Mouse (Mus musculus): ENCODE data around the gene Sncg.
"Not testable (repeated sequence)": the region's sequence is repeated elsewhere in the genome, so short reads cannot be mapped to it uniquely, and the experiment has no call there.

The Sncg gene

DNA sequence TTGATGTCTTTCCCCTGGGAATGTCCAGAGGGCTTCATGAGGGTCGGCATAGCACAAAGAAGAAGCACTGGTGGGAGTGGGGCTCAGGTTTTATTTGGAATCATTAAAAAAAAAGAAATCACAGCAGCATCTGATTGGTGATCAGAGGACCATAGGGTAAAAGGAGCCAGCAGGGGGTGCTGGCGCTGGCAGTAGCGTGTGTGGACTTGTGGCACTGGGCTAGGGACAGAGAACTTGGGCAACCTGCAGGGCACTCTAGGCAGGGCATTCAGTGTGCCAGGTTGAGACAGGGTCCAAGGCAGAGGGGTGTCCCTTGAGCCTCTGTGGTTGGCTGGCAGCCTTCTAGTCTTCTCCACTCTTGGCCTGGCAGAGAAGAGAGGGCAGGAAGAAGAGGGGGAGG, 4.4 kb downstream of the Sncg start:
- no peak for DNase-seq (ENCODE audit: low spot score)

GRCm38 (mm10) chr14:34365147-34365507, 9.5 kb downstream of the Sncg start:
- DNase-seq (ENCODE audit: low spot score), result no peak

DNA sequence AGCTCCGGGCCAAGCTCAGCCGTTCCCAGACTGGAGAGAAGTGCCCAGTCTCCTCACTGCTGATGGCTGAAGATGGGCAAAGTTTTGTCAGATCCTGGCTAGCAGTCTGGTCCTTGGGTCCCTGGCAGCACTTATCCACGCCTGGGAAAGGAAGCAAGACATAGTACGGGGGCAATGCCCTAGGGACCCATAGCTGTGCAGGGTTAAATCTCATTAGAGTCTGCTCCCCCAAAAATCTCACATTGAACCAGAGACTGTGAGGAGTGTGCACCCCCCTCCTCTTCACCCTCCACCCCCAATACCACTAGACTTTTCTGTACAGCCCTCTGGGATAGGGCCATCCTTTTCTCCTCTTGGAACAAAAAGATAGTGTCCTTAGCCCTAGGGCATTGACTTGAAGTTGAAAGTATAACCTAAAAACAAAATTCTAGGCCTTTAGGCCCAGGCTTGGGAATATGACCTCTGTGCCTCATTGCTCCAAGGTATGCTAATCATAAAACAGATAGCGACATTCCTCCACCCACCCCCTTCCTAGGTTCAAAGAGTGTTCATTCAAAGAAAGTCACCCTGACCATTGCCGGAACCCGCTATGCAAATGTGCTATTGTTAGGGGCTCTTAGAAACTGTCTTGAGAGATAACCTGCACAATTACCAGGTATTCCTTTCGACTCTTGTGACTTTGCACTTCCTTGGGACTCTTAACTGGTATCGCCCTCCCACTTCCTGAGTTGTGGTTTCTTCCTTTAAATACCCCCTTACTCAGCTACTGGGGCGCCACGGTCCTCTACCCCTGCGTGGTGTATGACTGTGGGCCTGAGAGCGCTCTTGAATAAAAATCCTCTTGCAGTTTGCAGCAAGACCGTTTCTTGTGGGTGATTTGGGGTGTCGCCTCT, 10.1 kb downstream of the Sncg start:
- not testable (repeated sequence) for DNase-seq (ENCODE audit: low spot score)

- DNase-seq (ENCODE audit: low spot score), result peak; percentile 61
These were observed 10.9 kb downstream of the Sncg start for GRCm38 (mm10) chr14:34363490-34364253.

- DNase-seq (ENCODE audit: low spot score), result peak; percentile 82
These were observed 11.7 kb downstream of the Sncg start for GRCm38 (mm10) chr14:34362726-34363445.

GRCm38 (mm10) chr14:34362135-34362534, 12.5 kb downstream of the Sncg start:
- DNase-seq (ENCODE audit: low spot score), result no peak

DNA sequence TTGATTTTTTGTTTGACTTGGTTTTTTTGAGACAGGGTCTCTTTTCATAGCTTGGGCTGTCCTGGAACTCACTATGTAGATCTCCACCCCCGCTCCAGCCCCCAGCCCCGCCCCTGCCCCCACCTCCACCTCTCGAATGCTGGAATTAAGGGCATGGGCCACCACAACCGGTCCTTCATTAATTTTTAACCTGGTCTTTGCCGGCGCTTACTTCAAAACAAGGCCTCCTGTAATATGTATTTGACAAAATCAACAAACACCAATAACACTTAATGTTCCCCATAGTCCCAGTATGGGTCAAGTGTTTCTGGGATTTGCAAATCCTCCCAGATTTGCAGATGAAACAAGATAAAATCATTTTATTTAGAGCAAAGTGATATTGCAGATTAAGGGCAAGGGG, 14.3 kb downstream of the Sncg start:
- no peak for DNase-seq (ENCODE audit: low spot score)

DNA sequence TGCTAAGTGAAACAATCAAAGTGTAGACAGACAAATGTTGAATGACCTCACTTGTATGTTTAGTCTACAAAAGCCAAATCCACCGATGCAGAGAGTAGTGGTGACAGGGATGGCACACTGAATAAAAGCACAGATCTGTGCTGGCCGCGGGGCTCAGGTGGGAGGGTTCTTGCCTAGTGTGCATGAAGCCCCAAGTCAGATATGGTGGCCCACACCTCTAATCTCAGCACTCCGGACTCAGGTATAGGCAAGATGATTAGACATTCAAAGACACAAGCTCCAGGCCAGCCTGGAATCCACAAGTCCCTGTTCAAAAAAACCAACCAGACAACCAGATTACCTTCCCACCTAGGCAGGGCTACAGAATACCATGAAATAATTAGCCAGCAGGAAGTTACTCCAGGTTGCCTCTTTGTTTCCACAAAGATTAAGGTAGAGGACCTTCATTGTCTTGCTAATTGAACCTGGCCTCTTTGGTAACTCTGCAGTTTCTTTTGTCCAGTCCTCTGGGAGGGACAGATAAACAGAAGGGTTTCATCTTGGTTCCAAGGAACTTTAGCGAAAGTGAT, 14.8 kb downstream of the Sncg start:
- no peak for DNase-seq (ENCODE audit: low spot score)

- DNase-seq (ENCODE audit: low spot score), result no peak
These were observed 16.7 kb downstream of the Sncg start for GRCm38 (mm10) chr14:34357671-34358455.

GRCm38 (mm10) chr14:34355301-34355700, 19.3 kb downstream of the Sncg start, which contains the start of gene Fam25c:
TSS of gene Fam25c (minus strand) at chr14:34355433.
- no peak for DNase-seq (ENCODE audit: low spot score)

- no peak for DNase-seq (ENCODE audit: low spot score)
These were observed 20.1 kb downstream of the Sncg start for GRCm38 (mm10) chr14:34354456-34354855.

- DNase-seq (ENCODE audit: low spot score), result no peak
These were observed 21.3 kb downstream of the Sncg start for GRCm38 (mm10) chr14:34353326-34353725.

DNA sequence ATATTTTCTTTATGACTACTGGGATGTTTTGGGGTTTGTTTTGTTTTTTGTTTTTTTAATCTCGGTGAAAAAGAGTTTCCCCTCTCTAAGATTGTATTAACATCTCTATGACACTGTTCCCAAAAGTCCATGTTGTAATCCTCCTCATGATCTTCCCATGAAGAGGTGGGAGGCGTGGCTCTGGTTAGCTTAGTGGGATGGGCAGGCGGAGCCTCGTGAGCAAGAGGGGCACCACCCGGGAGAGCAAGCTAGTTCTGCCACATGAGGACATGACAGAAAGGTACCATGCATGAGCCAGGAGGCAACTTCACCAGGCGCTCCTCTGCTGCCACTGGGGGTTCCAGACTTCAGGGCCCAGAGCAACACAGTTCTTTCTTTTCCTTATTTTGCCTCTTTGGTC, 22.1 kb downstream of the Sncg start:
- DNase-seq (ENCODE audit: low spot score), result no peak

DNA sequence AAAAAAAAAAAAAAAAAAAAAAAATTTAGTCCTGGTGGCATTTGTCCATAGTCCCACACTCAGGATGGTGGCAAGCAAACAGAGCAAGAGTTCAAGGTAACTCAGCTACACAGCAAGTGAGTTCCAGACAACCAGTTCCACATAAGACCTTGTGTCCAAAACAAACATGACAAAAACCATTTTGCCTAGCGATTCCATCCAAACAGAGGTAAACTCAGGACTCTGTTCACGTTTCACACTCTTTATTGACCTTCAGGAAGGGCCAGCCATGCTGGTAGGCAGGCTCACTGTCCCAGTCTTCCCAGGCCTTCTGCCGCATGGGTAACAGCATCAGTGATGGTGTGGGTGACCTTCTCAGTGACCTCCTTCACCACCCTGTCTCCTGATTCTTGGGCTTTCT, 22.9 kb downstream of the Sncg start:
- DNase-seq (ENCODE audit: low spot score), result no peak

DNA sequence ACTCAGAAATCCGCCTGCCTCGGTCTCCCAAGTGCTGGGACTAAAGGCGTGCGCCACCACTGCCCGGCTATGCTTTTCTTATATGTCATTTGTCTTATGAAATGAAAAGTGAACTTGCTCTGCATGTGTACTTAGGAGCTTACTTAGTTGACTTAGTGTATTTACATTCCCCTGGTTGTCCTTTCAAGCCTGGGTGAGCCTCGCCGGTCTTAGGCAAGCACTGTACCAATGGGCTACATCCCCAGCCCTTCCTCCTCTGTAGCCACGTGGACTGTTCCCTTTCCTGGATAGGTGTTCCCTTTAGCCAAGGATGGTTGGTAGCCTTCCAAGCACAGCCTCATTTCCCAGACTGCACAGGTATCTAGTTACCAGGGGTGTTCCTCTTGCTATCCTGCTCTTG, 25.6 kb downstream of the Sncg start:
- DNase-seq (ENCODE audit: low spot score), result no peak

GRCm38 (mm10) chr14:34348301-34348700, 26.3 kb downstream of the Sncg start:
- DNase-seq (ENCODE audit: low spot score), result no peak

GRCm38 (mm10) chr14:34347084-34347483, 27.5 kb downstream of the Sncg start:
- DNase-seq (ENCODE audit: low spot score), result no peak

DNA sequence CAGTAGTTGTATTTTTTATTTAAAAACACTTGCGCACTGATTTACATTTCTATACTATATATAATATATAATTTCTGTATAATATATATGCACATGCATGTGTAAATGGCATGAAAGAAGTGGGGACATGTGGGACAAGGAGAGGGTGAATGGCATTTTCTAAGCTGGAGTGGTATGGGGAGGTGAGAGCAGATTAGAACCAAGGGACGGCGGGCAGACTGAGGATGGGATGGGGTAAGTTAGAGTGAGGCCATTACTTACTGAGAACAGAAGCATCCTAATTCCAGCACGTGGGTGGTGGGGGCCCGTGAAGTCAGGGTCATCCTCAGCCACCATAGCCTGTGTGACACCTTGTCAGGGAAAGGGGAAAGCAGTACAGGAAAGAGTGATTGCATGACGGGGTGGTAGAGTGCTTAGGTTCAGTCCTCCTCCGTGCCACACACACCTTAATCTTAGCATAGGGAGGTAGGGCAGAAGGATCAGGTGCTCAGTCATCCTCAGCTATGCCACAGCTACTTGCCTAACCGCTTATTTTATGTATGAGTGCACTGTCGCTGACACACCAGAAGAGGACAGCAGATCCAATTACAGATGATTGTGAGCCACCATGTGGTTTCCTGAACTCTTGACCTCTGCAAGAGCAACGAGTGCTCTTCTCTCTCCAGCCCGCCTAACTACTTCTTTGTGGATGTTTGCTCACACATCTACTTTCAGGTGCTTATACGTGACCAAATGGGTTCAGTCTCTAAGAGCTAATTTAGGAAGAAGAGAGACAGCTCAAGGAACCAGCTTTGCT, 28.6 kb downstream of the Sncg start:
- peak; percentile 36 for DNase-seq (ENCODE audit: low spot score)

DNA sequence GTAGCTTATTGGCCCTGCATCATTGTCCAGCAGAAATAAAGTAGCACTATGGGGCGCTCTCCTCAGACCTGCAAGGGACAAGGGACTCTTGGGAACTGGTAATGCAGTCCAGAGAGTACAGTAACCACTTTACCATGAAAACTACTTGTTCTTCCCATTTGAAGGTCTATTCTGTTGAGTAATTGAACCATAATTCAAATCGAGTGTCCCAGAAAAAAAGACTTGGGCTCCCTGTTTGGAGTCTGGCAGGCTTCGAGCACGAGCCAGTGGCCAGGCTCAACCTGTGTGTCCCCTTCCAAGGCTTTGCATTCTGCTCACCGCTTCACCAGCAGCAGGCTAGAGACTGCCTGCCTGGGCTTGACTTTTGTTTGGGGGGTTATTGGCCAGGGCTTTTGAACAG, 30.2 kb downstream of the Sncg start:
- no peak for DNase-seq (ENCODE audit: low spot score)

- no peak for DNase-seq (ENCODE audit: low spot score)
These were observed 31.5 kb downstream of the Sncg start for GRCm38 (mm10) chr14:34343078-34343477.

- no peak for DNase-seq (ENCODE audit: low spot score)
These were observed 32.6 kb downstream of the Sncg start for GRCm38 (mm10) chr14:34341993-34342392.
